Mouse (Mus musculus) kidney, postnatal 0 days (tissue): ENCODE results near the gene Nsg2. TPM values are rescaled to one million over a fixed set of nuclear protein-coding genes. Genes with fewer than 3 reads are reported as not detected.

Experiments used
- ATAC-seq: fragments of 200-750 bp; cut with Nextera tagmentation; replicated peaks from 2 replicates; pipeline ENCODE4 v1.8.0; 2017; ENCODE audit warnings: low read depth, moderate number of reproducible peaks, moderate TSS enrichment, moderate library complexity; ENCODE audit not compliant: low FRiP score
- DNase-seq: peaks from one replicate; pipeline ENCODE4 v3.0.0-alpha.2; 2016; ENCODE audit warnings: low spot score
- H3K27ac ChIP-seq: fragments of 300-500 bp; sonication (generic); 2 replicates; pipeline ENCODE4 v1.5.1; 2014; ENCODE audit warnings: mild to moderate bottlenecking
- H3K27me3 ChIP-seq: fragments of 300-500 bp; sonication (generic); 2 replicates; pipeline ENCODE4 v1.6.1; 2014; ENCODE audit warnings: low read length, mixed read lengths; ENCODE audit not compliant: insufficient read depth
- H3K36me3 ChIP-seq: fragments of 300-500 bp; sonication (generic); 2 replicates; pipeline ENCODE4 v1.6.1; 2014; ENCODE audit warnings: low read length, mixed read lengths; ENCODE audit not compliant: insufficient read depth
- H3K4me1 ChIP-seq: fragments of 300-500 bp; sonication (generic); replicated peaks from 2 replicates; pipeline ENCODE4 v1.6.1; 2014; ENCODE audit warnings: antibody characterized with exemption, low read length, mixed read lengths; ENCODE audit not compliant: insufficient read depth
- H3K4me2 ChIP-seq: fragments of 300-500 bp; sonication (generic); 2 replicates; pipeline ENCODE4 v1.6.1; 2014; ENCODE audit warnings: mild to moderate bottlenecking, low read length, moderate library complexity, mixed read lengths
- H3K4me3 ChIP-seq: fragments of 300-500 bp; sonication (generic); replicated peaks from 2 replicates; pipeline ENCODE4 v1.5.1; 2014; ENCODE audit warnings: low read depth, low read length
- H3K9ac ChIP-seq: fragments of 300-500 bp; sonication (generic); 2 replicates; pipeline ENCODE4 v1.6.1; 2014; ENCODE audit warnings: low read depth, low read length
- H3K9me3 ChIP-seq: fragments of 300-500 bp; sonication (generic); replicated peaks from 2 replicates; pipeline ENCODE4 v1.6.1; 2016; ENCODE audit warnings: low read length, inconsistent platforms, mixed read lengths
- CTCF ChIP-seq: IDR thresholded peaks from 2 replicates; pipeline ENCODE4 v1.5.1; 2016; ENCODE audit warnings: antibody characterized with exemption, low read depth, mild to moderate bottlenecking, moderate library complexity
- WGBS: fragments of 180-500 bp; shearing (Covaris S2); extraction: QIAGEN DNeasy Blood & Tissue Kit; methylation state at CpG from one replicate; pipeline ENCODE4 v1.1.7; 2014; 5-methylcytosine and 5-hydroxymethylcytosine counted together
- polyA plus RNA-seq: library from polyadenylated mRNA; unstranded; fragments of >200 nt; fragmentation: Nextera tagmentation; extraction: Ambion mirVana; gene quantifications from 2 replicates; pipeline ENCODE4 v1.2.1, GENCODE M21; 2015

The Nsg2 gene
- polyA plus RNA-seq, 1 experiment from 2014 or later, result 7.2 TPM

GRCm38 (mm10) chr11:32032053-32032452 lies 31.8 kb downstream of the Nsg2 start:
- Histone ChIP-seq H3K4me3 (no peak overlapping the region), H3K36me3 (no peaks in the 10 kb centered on the region), H3K27ac (no peak overlapping the region), H3K4me2 (no peak overlapping the region), H3K4me1 (0 out of 2 replicates have a peak, but pooled peaks cover 3% of the 10 kb centered on the region), H3K9ac (no peak overlapping the region), H3K9me3 (no peaks in the 10 kb centered on the region), H3K27me3 (no peaks in the 10 kb centered on the region)
- TF ChIP-seq CTCF, result no peak
- ATAC-seq (no peak), DNase-seq (no peak)
- 84% methylated on average over 9 of the region's 9 CpGs for WGBS

GRCm38 (mm10) chr11:32035831-32036230 lies 35.6 kb downstream of the Nsg2 start:
- no peak overlapping the region for H3K4me3 ChIP-seq

GRCm38 (mm10) chr11:32039656-32040055 lies 39.4 kb downstream of the Nsg2 start:
- H3K36me3 ChIP-seq, result no peaks in the 10 kb centered on the region
- H3K27ac ChIP-seq, result no peak overlapping the region
- H3K4me1 ChIP-seq, result 0 out of 2 replicates have a peak, but pooled peaks cover 4% of the 10 kb centered on the region
- no peak overlapping the region for H3K9ac ChIP-seq
- 55% methylated on average over 4 of the region's 4 CpGs for WGBS
- ATAC-seq (no peak), DNase-seq (no peak)
- no peaks in the 10 kb centered on the region for H3K27me3 ChIP-seq
- H3K9me3 ChIP-seq, result no peaks in the 10 kb centered on the region
- H3K4me2 ChIP-seq, result no peak overlapping the region
- no peak for TF ChIP-seq CTCF
- no peak overlapping the region for H3K4me3 ChIP-seq

More at GRCm38 (mm10) chr11:32035831-32036230, 35.6 kb downstream of the Nsg2 start:
- whole genome bisulfite sequencing, result 74% methylated on average over 5 of the region's 5 CpGs
- Histone ChIP-seq H3K4me2 (no peak overlapping the region), H3K9ac (no peak overlapping the region), H3K9me3 (no peaks in the 10 kb centered on the region), H3K27me3 (no peaks in the 10 kb centered on the region), H3K36me3 (no peaks in the 10 kb centered on the region), H3K4me1 (0 out of 2 replicates have a peak, but pooled peaks cover 4% of the 10 kb centered on the region), H3K27ac (no peak overlapping the region)
- no peak for TF ChIP-seq CTCF
- ATAC-seq (no peak), DNase-seq (no peak)

- WGBS, result 91% methylated on average over 11 of the region's 11 CpGs
- no peak for TF ChIP-seq CTCF
- Histone ChIP-seq H3K9ac (no peak overlapping the region), H3K9me3 (no peaks in the 10 kb centered on the region), H3K27ac (no peak overlapping the region), H3K36me3 (no peaks in the 10 kb centered on the region), H3K27me3 (no peaks in the 10 kb centered on the region), H3K4me2 (no peak overlapping the region), H3K4me3 (no peak overlapping the region), H3K4me1 (no peaks in the 10 kb centered on the region)
- DNase-seq (no peak), ATAC-seq (no peak)
Observed at GRCm38 (mm10) chr11:32057389-32057788, 57.1 kb downstream of the Nsg2 start.

- ATAC-seq (no peak), DNase-seq (no peak)
- Histone ChIP-seq H3K4me3 (no peak overlapping the region), H3K4me1 (no peaks in the 10 kb centered on the region), H3K36me3 (no peaks in the 10 kb centered on the region), H3K4me2 (no peak overlapping the region), H3K27ac (no peak overlapping the region), H3K9me3 (no peaks in the 10 kb centered on the region), H3K27me3 (no peaks in the 10 kb centered on the region), H3K9ac (no peak overlapping the region)
- TF ChIP-seq CTCF, result no peak
- WGBS, result 88% methylated on average over 13 of the region's 13 CpGs
Observed at GRCm38 (mm10) chr11:32057861-32058260, 57.6 kb downstream of the Nsg2 start.

GRCm38 (mm10) chr11:32061020-32061419 lies 60.8 kb downstream of the Nsg2 start:
- TF ChIP-seq CTCF, result no peak
- ATAC-seq (no peak), DNase-seq (no peak)
- Histone ChIP-seq H3K4me3 (no peak overlapping the region), H3K27me3 (no peaks in the 10 kb centered on the region), H3K9ac (no peak overlapping the region), H3K4me1 (no peaks in the 10 kb centered on the region), H3K27ac (no peak overlapping the region), H3K4me2 (no peak overlapping the region), H3K36me3 (no peaks in the 10 kb centered on the region), H3K9me3 (no peaks in the 10 kb centered on the region)
- WGBS, result 52% methylated on average over 2 of the region's 2 CpGs

- DNase-seq (no peak), ATAC-seq (no peak)
- 91% methylated on average over 10 of the region's 10 CpGs for WGBS
- no peak for TF ChIP-seq CTCF
- no peak overlapping the region for H3K27ac ChIP-seq
- H3K4me3 ChIP-seq, result no peak overlapping the region
- H3K9me3 ChIP-seq, result no peaks in the 10 kb centered on the region
- H3K4me2 ChIP-seq, result no peak overlapping the region
- no peaks in the 10 kb centered on the region for H3K27me3 ChIP-seq
- H3K9ac ChIP-seq, result no peak overlapping the region
- no peaks in the 10 kb centered on the region for H3K36me3 ChIP-seq
- H3K4me1 ChIP-seq, result no peaks in the 10 kb centered on the region
Observed at GRCm38 (mm10) chr11:32061874-32062273, 61.6 kb downstream of the Nsg2 start.
